Mouse (Mus musculus) bone marrow macrophage, adult 2 months (primary cell): ENCODE measurements at regions not wholly inside any gene's neighbourhood (a gene's known extent, or its start where the extent isn't known, plus 50 kb on each side); places are given as distances from the start of the nearest gene placed in this dataset.

ENCODE experiments used
- CTCF ChIP-seq: IDR thresholded peaks from 2 replicates; pipeline ENCODE4 v1.5.1; 2012; ENCODE audit warnings: low read depth, mild to moderate bottlenecking, low read length, moderate library complexity
- POLR2A ChIP-seq: IDR thresholded peaks from 2 replicates; pipeline ENCODE4 v1.6.1; 2012; ENCODE audit warnings: mild to moderate bottlenecking, low read depth, low read length, borderline replicate concordance

- TF ChIP-seq POLR2A (no peak), CTCF (no peak)
Observed at GRCm38 (mm10) chr13:28424446-28425059, 167.2 kb downstream of the Gm11361 start.
